Mouse (Mus musculus): Measurements from ENCODE around the gene Zfpm1.

Zfpm1 gene

GRCm38 (mm10) chr8:122376365-122377231 is 94.7 kb downstream of the Zfpm1 start, which contains the start of gene Zc3h18:
Gene Zc3h18 (plus strand): TSS chr8:122376609.
- under 1% methylated on average over 107 of the region's 107 CpGs for WGBS

- 79% methylated on average over 4 of the region's 4 CpGs for WGBS
Observed at GRCm38 (mm10) chr8:122383039-122383438, 101.1 kb downstream of the Zfpm1 start.
